Mouse (Mus musculus): ENCODE data around the gene Prdm15. TPM values are rescaled to one million over a fixed set of nuclear protein-coding genes. Genes with fewer than 3 reads are reported as not detected.
A peak's percentile ranks its signal among the peaks of the same experiment; 100 is the strongest.

The Prdm15 gene
- polyA plus RNA-seq, 2 experiments from 2014 or later: 14.7 to 17.3 TPM

DNA sequence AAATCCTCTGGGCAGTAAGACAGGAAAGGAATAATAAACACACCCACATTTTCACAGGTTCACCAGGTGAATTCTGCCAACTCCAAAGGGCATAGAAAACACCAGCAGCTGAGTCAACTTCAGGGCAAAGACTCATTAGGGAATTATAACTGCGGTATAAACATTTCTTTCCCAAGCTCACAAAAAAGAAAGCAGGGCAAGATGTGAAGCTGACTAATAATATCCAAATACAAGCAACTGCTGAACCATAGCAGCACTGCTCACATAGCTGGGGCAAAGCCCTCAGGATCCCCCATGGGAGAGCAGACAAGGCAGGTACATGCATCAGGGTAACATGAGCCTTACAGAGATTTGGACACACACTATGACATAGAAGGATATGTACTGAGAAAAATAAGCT, 34.2 kb downstream of the Prdm15 start:
- ATAC-seq: no peak

DNA sequence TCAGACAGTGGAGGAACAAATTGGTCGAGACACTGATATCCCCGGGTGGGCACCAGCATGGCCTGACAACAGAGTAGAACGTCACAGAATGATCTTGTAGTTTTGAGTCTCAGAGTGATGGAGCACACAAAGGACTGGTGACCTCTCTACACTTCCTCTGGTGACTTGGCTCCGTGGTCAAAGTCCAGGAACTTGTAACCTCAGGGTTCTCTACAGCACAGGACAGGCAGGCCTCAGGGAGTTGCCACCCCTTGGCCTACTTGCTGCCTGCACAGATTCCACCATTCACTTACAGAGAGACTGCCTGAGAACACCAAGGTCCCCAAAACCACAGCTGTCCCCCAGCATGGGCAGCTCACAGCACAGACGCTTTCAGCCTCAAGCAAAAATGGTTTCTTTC, 36.4 kb downstream of the Prdm15 start:
- no peak for ATAC-seq

DNA sequence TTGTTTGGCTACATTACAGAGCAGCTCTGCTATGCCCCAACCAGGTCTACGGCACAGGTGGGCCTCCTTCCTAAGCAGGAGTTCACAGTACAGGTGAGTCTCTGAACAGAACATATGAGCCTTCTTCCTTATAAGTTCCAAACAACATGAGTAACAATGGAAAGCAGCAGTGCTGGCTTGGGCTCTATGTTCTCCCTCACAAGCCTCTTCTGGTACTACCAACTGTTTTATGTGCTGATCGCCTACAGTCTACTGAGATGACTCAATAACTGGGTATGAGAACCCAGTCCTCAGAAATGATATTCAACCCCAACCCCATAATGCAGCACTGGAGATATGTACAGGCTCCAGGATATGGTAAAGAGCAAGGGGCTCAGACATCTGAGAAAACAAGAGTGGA, 37.6 kb downstream of the Prdm15 start:
- ATAC-seq: no peak

DNA sequence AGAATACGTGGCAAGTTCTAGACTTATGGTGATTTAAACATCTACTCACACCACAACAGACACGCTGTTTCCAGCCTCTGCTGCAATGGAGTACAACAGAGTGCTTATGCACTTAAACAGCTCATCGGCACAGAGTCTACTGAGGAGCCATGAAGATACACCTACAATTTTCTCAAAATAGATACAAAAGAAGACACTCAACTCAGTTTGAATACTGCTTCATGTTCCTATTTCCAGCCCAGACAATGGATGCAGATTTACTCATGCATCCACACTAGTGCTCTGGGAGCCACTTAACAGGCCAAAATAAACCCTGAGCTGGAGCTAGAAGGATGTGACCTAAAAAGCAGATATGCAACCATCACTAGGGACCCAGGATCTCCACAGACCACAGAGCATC, 42.8 kb downstream of the Prdm15 start:
- no peak for ATAC-seq

DNA sequence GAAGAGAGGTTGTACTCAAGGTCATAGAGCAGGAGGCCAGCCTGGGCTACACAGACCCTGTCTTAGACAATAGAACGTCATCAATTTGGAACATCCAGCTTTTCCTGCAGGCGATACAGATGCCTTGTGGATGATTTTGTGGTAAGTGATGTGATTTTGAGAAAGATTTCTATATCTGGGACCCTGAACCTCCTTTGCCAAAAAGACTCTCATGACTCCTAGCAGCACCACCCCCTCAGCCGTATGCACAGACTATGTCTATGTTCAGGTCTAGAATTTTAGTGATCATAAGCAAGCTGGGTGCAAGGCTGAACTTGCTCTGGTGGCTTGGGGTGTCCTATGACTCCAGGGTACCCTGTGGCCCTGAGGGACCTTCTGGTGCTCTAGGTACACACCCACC, 46.0 kb downstream of the Prdm15 start:
- ATAC-seq: no peak

DNA sequence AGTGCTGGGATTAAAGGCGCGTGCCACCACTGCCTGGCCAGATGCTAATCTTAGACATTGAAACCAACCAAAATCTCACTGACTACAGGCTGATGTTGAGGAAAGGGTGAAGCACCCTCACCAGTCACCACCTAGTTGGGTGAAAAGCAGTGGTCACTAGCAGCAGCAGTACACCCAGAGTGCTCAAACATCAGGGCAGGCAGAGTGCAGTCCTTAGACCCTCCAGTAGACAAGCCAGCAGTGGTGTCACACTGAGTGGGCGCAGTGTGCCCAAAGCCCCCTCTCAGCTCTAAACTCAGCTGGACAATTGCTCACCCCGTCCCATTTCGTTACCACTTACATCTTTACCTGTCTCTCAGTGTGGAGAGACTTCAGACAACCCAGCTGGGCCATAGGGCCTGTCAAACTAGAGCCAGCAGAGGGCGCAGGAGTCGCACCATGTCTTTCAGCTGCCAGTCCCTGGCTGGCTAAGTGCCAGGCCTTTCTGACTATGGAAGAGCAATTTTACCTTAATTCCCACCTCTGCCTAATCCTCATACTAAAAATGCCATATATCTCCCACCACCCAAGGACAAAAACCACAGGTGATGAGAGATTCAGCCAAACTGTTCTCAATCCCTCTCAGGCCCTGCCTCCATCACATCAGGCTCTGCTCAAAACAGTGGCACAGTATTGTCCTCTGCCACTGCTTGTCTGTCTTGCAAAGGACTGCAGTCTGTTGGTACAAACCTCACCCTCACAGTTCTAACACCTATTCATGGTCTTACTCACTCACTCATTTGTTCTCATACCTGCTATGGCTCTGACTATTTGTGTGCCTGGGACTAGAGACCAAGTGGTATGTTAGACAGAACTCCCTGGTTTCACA, 46.7 kb downstream of the Prdm15 start:
- peak; percentile 72 for ATAC-seq

DNA sequence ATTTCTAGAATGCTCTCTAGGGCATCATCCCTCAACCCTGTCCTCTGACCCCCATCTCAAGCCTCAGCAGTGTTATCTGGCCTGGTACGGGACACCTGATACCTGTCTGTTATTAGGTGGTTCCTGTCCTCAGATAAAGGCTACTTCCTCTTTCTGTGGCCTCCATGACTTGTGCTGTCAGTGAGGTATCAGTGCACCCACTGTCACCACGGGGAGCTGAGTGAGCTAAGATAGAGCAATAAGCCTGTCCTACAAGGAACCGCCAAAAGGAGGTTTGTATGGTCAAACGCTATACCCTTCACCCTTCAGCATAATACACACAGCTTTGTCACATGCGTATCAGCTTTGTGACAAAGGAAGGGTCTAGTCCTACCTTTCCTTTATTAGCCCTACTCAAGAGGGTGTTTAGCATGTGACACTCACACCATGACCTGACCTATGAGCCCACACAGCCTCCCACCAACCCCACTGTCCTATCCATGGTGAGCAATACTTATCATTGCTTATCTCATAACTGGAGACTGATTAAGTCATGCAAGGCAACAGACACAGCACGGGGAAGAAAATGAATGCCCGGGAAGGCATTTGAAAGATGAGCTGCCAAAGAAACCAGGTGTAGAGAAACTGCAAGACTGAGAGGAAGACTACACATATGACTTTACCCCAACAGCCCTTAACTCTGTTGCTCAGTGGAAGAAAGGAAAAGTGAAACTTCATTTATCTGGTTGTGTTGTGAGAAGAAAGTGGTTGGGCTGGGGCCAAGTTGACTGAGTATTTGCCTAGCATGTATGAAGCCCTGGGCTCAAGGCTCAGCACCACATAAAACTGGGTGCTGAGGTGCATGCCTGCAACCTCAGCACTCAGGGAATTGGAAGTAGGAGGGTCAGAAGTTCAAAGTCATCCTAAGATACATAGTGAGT, 53.4 kb downstream of the Prdm15 start:
- peak; percentile 53 for ATAC-seq

DNA sequence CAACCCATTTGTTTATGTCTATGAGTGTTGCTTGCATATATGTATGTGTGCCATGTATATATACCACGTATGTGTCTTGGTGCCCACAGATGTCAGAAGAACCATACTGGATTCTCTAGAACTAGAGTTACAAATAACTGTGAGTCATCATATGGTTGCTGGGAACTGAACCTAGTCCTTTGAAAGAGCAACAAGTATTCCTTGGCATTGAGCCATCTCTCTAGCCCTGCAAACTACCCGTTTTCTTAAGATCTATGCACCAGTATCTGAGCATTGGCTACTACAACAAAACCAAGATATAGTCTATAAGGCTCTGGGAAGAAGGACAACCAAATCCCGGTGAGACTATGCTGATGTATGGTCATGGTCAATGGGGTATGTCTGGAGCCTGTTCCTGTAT, 54.4 kb downstream of the Prdm15 start:
- ATAC-seq: no peak

DNA sequence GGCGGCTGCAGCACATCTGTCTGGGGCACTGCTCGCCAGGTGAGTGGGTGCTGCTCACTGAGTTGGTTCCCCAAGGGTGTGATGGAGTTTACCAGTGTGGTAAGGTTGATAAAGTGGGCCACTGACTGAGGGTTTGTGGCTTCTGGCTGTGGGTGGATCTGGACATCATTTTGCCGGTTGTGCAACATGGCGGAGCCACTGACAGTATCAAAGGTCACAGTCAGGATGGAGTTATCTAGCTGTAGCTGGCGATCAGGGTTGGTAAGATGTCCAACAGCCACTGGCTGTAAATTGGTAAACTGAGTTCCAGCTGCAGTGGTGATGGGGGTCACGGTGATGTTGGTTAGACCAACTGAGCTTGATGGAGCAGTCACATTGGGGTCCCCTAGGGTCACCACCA, 57.4 kb downstream of the Prdm15 start:
- no peak for ATAC-seq

DNA sequence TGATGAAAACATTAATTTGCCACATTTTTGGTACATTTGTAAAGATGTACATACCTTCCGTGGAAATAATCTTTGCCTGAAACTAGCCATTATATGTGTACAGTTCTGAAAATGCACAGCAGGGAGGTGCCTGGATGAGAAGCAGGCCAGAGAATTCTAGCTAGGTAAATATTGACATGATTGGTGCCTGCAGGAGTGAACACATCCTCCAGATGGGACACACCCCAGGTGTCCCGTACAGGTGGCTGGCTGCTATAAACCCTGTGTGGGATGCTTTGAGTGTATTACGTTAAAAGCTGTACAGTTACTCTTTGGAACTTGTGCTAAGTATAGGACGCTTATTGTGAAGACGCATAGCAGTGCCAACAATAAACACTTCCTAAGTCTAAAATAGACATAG, 68.6 kb downstream of the Prdm15 start:
- ATAC-seq: no peak

DNA sequence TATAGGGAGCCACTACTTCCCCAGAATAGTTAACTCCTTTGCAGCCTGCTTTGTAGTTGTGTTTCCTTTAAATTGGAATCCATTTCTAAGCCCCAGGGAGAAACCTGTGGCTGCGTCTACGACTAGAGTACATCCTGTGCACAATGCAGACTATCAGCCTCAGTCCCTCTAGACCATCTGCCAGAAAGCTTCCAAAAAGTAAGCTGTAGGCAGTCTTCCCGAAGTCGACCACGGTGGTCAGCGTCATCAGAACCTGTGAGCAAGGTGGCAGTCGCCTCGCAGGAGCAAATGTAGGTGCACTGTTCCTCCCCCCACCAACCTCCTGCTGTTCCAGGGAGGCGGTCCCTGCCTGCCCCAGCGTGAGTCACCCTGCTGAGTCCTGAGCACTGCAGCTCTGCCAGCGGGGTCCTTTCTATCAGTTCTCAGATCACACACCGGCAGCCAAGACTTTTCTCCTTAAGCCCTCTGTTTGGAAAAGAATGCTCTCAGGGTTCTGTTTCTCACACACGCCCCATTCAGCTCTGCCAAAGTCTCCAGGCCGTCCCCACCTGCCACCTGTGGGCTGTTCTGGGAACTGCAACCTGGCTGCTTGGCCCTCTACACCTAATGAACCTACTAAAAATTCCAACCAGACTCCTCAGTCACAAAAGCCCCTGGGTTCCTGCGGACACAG, 73.2 kb downstream of the Prdm15 start:
- ATAC-seq: no peak

DNA sequence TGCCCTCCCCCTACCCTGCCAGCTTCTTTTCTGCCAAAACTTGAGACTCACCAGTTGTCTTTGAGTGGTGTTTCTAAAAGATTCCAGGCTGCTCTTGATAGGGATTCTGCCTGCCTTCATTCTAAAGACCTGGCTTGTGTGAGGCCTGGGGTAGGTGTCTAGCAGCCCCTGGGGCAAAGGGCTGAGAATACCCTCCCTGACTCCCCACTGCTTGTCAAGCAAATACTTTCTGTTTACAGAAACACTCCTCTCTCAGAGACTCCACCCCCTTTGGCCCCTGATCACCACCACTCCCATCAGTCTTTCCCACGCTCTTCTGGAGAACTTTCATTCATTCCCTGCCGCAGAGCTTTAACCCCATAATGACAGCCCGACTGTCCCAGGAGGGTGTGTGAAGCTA, 85.1 kb downstream of the Prdm15 start:
- ATAC-seq: no peak

DNA sequence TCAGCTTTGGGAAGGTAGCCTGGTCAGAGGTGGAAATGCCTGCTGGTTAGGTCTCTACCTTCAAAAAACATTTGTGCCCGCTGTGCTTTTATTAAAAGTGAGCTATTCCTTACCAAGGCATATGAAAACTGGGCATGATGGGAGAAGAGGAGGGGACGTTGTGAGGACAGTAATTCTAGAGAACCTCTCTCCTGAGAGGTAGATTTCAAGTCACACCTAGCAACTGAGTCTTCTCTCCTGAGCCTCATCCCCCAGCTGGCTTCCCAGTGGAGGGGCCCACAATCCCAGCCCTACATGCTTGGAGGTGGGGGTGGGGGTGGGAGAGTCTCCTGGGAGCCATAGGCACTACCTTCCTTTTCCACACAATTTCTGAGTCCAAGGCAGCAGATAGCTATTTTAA, 87.0 kb downstream of the Prdm15 start:
- no peak for ATAC-seq

DNA sequence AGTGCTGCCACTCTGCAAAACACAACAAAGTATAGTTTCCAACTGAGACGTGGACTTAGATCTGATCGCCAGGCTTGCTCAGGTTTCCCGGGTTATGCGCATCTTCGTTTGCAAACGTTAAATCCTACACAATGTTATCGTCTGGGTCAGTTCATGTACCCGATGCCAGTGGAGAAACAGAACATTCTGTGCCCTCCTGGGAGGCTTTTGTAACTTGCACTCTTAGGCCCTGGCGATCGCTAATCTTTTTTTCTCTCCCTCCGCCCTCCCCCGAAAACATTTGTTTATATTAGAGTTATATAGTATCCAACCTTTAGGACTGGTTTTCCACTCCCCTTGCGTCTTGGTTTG, 87.7 kb downstream of the Prdm15 start:
- no peak for ATAC-seq

DNA sequence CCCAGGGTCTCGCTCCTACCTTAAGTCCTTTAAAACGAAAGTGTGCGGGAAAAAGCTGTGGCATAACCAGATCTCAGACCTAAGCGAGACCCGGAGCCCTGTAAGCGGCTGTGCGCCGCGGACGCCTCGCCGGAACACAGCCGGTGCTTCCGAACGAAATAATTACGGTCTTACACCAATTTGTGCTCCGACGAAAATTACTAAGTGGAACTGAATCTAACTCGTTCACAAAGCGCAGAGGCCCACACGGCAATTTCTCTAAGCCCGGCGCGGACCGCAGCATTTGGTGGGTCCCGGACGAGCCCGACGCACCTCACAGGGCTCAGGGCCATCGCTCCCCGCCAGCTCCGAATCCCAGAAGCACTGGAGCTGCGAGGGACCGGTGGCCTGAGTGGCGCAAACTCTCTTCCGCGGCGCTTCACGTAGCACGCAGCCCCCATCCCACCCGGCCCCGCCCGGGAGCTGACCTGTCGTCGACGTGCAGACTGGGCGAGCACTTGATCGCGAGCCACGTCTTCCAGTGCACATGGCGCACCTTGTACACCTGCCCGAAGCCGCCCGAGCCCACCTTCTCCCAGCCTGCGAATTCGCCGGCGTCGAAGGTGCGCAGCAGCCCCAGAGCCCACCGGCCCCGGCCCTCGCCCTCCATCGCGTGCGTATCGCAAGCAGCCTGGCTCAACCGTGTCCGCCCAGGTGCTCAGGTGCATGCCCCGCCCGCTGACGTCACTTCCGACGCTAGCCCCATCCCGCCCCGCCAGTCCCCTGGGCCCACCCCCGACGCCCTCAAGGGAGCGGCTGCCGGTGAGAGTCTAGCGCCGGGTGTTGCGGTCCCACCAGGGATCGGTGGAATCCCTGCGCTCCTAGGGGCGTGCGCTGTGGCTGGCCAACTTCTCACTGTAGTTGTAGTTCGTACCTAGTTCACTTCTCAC, 88.3 kb downstream of the Prdm15 start, which contains the start of gene Ripk4:
Gene Ripk4, minus strand, starts transcription at position 727 of the 929 bp plus-strand sequence.
- ATAC-seq: peak; percentile 39

DNA sequence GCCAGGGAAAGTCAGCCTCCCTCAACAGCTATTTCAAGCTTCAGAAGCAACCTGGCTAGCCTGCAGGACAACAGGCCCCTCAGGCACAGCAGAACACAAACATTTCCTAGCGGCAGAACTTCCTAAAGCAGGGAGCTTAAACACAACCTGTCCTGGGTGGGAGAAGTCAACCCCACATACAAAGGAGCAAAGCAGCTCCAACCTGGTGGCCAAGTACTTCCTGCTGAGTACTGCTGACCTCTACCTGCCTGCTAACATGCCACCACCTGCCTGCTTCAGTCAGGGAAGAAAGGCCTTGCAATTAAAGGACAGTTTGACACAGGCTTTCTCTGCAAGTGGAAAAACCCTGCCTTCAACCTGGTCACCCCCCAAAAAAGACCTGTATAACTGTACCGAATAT, 89.9 kb downstream of the Prdm15 start:
- ATAC-seq: no peak

DNA sequence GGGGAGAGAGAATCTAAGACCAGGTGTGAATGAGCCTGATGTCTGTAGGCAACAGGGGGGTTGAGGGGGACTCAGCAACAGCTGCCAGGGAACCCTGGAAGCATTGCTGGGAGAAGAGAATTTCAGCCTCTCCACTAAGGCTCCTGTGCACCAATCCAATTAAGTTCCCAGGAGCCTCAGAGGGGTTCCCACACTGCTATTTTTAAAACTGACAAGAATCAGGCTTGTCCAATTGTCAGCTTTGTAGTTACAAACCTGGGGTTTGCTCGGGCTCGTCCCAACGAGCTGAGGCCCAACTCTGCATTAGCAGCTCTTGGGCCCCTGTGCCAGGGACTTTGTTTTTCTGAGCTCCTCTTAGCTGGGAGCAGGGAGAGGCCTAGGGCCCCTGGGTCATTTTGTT, 92.0 kb downstream of the Prdm15 start:
- ATAC-seq: no peak

DNA sequence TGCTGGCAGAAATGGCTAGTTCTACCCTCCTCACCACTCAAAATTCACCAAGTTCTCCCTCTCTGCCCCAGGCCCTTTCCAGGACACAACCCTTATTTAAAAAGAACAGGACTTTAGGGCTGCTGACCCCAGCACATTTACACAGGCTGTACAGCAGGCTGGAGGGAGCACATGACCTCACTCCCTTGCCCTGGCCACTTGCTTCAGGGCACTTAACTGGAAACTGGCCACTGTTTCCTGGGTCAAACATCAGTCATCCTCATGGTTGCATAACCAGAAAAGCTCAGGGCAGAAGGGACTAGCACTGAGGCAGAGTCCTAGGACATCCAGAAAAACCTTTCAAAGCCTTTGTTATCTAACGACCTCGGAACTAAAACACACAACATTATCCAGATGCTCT, 93.4 kb downstream of the Prdm15 start:
- no peak for ATAC-seq

DNA sequence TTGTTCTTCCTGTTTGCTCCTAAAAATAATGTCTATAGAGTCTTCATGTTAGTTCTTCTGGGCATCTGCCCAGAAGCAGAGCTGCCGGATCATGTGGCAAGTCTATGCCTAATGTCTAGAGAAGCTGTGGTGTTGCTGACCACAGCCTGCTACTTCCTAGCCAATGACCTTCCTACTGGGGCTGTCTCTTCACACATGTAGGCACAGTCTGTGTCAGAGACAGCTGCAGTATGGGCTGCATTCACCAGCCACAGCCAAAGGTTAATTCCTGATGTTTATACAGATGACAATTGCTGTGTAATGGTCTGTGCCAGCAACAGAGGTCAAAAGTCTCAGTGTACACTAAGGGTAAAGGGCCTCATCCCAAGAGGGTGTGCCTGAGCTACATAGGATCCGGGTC, 95.2 kb downstream of the Prdm15 start:
- no peak for ATAC-seq

DNA sequence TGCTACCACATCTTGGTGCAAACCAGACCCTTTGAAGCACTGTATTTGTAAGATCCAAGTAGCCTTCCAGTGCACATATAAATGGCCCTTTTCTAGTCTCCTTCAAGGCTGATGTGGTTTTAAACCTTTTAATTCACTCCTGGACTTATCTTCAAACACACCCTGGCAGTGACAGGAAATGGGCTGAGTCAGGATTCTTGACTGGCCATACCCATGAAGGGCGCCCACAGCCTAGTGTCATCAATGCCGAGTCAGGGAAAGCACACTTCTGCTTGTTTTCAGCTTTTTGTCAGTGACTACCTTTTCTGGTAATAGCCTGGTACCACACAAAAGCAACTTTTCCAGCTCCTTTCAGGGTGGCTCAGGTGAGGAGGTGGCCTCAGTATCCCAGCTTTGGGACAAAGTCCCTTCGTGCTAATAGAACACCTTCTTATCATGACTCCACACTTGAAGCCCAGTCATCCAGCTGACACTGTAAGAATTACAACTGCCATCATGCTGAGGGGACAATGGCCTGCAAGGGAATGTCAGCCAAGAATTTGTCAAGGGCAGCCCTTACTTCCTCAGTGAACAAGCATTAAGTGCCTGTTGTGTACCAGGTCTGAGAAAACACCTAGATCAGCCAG, 99.2 kb downstream of the Prdm15 start:
- ATAC-seq: no peak

DNA sequence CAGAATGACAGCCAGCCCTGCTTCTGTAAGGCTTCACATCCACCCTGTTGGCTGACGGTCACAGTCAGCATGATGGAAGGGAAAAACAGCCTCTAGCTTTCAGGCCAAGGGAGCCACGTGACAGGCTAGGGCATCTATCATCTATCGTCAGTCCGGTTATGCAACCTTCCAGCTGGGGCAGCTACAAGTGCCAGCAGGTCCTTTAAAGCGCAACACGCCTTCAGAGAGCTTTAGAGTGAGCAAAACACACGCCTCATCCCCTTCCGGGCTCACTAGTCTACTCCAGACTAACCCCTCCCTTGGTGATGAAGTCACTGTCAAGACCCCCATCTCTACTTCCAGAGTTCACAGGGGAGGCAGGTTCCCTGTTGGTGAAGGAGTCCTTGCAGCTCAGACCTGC, 99.8 kb downstream of the Prdm15 start:
- ATAC-seq: no peak

DNA sequence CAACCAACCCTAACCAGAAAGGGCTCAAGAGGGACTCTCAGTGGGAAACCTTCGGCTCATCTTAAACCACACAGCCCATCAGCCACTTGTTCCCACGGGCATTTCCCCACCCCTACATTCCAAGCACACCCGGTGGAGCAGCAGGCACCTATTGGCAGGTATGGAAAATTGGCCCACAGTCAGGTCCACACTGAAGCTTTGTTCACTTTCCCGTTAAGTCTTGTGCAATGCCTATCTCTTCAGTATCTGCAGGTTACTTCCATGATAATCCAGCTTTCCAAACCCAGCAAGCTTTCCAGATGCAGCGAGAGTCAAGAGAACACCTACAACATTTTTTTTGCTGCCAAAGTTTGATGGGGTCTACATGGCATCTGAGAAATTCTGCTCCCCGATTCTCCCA, 103.2 kb downstream of the Prdm15 start:
- ATAC-seq: no peak

All from CD4-positive, CD25-positive, alpha-beta regulatory T cell, adult 4 months (primary cell).